Mouse (Mus musculus) forebrain, postnatal 0 days (tissue): Measurements from ENCODE around the gene Calhm2. TPM values are rescaled to one million over a fixed set of nuclear protein-coding genes. Genes with fewer than 3 reads are reported as not detected.
"Not testable (repeated sequence)": the region's sequence is repeated elsewhere in the genome, so short reads cannot be mapped to it uniquely, and the experiment has no call there.

ENCODE experiments used
- ATAC-seq: fragments of 200-750 bp; cut with Nextera tagmentation; 2 replicates; pipeline ENCODE4 v1.8.0; 2017; ENCODE audit warnings: mild to moderate bottlenecking, moderate library complexity
- DNase-seq: peaks from one replicate; pipeline ENCODE4 v3.0.0-alpha.2; 2015
- H3K27ac ChIP-seq: fragments of 300-500 bp; sonication (generic); 2 replicates; pipeline ENCODE4 v1.5.1; 2014; ENCODE audit warnings: low read depth, mild to moderate bottlenecking, antibody characterized with exemption, low read length, moderate library complexity, mixed read lengths
- H3K27me3 ChIP-seq: fragments of 300-500 bp; sonication (generic); 2 replicates; pipeline ENCODE4 v1.6.1; 2014; ENCODE audit warnings: mild to moderate bottlenecking, low read length, mixed read lengths; ENCODE audit not compliant: insufficient read depth
- H3K36me3 ChIP-seq: fragments of 300-500 bp; sonication (generic); 2 replicates; pipeline ENCODE4 v1.6.1; 2014; ENCODE audit warnings: mild to moderate bottlenecking, moderate library complexity; ENCODE audit not compliant: insufficient read depth
- H3K4me1 ChIP-seq: fragments of 300-500 bp; sonication (generic); 2 replicates; pipeline ENCODE4 v1.6.1; 2014; ENCODE audit warnings: antibody characterized with exemption; ENCODE audit not compliant: insufficient read depth
- H3K4me2 ChIP-seq: fragments of 300-500 bp; sonication (generic); 2 replicates; pipeline ENCODE4 v1.6.1; 2014; ENCODE audit warnings: low read depth, mild to moderate bottlenecking, moderate library complexity
- H3K4me3 ChIP-seq: fragments of 300-500 bp; sonication (generic); 2 replicates; pipeline ENCODE4 v1.5.1; 2014; ENCODE audit warnings: low read depth, low read length, mixed read lengths
- H3K9ac ChIP-seq: fragments of 300-500 bp; sonication (generic); 2 replicates; pipeline ENCODE4 v1.6.1; 2014; ENCODE audit warnings: mild to moderate bottlenecking
- H3K9me3 ChIP-seq: fragments of 300-500 bp; sonication (generic); 2 replicates; pipeline ENCODE4 v1.6.1; 2016; ENCODE audit warnings: low read length
- CTCF ChIP-seq: sonication (generic); IDR thresholded peaks from 2 replicates; pipeline ENCODE4 v1.5.1; 2016; ENCODE audit warnings: antibody characterized with exemption, control low read depth, low read depth
- WGBS: fragments of 180-500 bp; shearing (Covaris S2); extraction: QIAGEN DNeasy Blood & Tissue Kit; methylation state at CpG from one replicate; pipeline ENCODE4 v1.1.7; 2014; 5-methylcytosine and 5-hydroxymethylcytosine counted together
- polyA plus RNA-seq: library from polyadenylated mRNA; unstranded; fragments of >200 nt; fragmentation: Nextera tagmentation; extraction: Ambion mirVana; gene quantifications from 2 replicates; pipeline ENCODE4 v1.2.1, GENCODE M21; 2015
- total RNA-seq: library from RNA; depleted of rRNA; stranded (reverse); fragments of >200 nt; gene quantifications from 2 replicates; pipeline ENCODE4 v1.2.3, GENCODE M21; 2014

Calhm2 gene
- total and polyA plus RNA-seq, 2 experiments from 2014 or later = 0.80 to 2.9 TPM

DNA sequence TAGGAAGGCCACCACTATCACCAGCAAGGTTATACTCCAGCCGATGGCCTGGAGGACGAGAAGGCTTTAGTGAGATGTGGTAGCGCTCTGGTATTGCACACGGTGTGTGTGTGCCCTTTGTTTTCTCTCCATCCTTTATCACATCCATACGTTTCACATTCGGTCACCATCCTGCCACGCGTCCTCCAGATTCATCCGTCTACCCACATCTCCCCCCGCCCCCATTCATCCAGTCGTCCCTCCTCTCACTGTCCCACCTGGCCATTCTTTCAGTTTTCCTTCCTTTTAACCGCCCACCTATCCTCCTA lies 13.9 kb upstream of the Calhm2 start:
- no peak for DNase-seq
- H3K36me3 ChIP-seq = no peaks in the 10 kb centered on the region
- TF ChIP-seq CTCF = no peak
- H3K4me1 ChIP-seq = no peaks in the 10 kb centered on the region
- H3K27ac ChIP-seq = peak overlapping the region; percentile 2; the same call in 1 of the 2 replicates
- 59% methylated on average over 12 of the region's 12 CpGs for WGBS
- H3K27me3 ChIP-seq = no peaks in the 10 kb centered on the region
- 0 out of 2 replicates have a peak overlapping the region, but pooled peaks have one; percentile 43 for H3K9ac ChIP-seq
- ATAC-seq = peak; percentile 65
- H3K4me3 ChIP-seq = peak overlapping the region; percentile 30
- peak overlapping the region; percentile 53 for H3K4me2 ChIP-seq
- no peaks in the 10 kb centered on the region for H3K9me3 ChIP-seq

- peak; percentile 80 for DNase-seq
- H3K4me2 ChIP-seq = peak overlapping the region; percentile 53
- no peaks in the 10 kb centered on the region for H3K36me3 ChIP-seq
- peak overlapping the region; percentile 43 for H3K9ac ChIP-seq
- TF ChIP-seq CTCF = no peak
- no peaks in the 10 kb centered on the region for H3K9me3 ChIP-seq
- ATAC-seq = peak; percentile 92
- WGBS = 19% methylated on average over 32 of the region's 32 CpGs
- H3K27ac ChIP-seq = peak overlapping the region; percentile 21
- H3K4me1 ChIP-seq = no peaks in the 10 kb centered on the region
- H3K4me3 ChIP-seq = peak overlapping the region; percentile 30
- H3K27me3 ChIP-seq = no peaks in the 10 kb centered on the region
These were observed 13.4 kb upstream of the Calhm2 start for GRCm38 (mm10) chr19:47151332-47152061.

DNA sequence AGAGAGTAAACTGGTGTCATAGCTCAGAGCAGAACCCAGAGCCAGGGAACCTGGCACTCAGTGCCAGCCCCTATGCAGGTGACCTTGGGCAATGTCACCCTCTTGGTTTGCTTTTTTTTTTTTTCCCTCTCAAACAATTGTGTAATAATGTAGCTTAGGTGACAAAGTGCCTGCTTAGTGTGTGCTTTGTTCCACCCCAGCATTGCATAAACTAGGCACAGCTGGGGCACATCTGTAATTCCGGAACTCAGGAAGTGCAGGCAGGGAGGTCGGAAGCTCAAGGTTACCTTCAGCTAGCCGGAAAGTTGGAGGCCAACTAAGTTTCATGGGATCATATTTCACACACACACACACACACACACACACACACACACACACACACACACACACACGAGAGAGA lies 11.8 kb upstream of the Calhm2 start:
- Histone ChIP-seq H3K4me3 (no peak overlapping the region), H3K4me1 (no peaks in the 10 kb centered on the region), H3K36me3 (no peaks in the 10 kb centered on the region), H3K9me3 (no peaks in the 10 kb centered on the region), H3K4me2 (no peak overlapping the region), H3K27me3 (no peaks in the 10 kb centered on the region), H3K9ac (no peak overlapping the region), H3K27ac (no peak overlapping the region)
- TF ChIP-seq CTCF = no peak
- 76% methylated on average over 4 of the region's 4 CpGs for WGBS
- DNase-seq (no peak), ATAC-seq (no peak)

DNA sequence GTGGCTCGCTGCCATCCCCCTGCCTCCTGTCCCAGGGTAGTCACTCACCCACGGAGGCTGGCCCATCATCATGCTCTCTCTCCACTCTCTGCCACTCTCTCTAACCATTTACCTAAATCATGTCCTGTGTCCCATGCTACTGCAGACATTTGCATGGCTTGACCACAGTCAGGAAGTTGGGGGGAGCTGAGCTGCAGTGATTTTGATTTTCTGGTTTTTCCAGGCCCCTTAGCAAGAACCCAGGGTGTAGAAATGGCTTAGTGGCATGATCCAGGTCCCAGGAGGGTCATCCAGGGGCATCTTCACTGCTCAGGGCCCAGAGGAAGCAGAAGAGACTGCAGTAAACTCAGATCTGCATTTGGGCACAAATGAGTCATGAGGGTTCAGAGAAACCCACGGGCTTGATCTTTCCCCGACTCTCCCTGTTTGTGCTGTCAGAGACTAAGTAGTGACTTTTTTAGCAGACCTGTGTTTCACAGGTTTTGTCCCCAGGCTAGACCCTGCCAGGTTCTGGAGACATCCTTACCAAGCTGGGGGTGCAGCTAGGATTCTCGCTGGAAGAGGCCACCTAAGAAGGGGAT lies 10.3 kb upstream of the Calhm2 start:
- Histone ChIP-seq H3K9me3 (no peaks in the 10 kb centered on the region), H3K9ac (no peak overlapping the region), H3K27me3 (no peaks in the 10 kb centered on the region), H3K36me3 (no peaks in the 10 kb centered on the region), H3K27ac (no peak overlapping the region), H3K4me2 (no peak overlapping the region), H3K4me1 (no peaks in the 10 kb centered on the region), H3K4me3 (no peak overlapping the region)
- DNase-seq (no peak), ATAC-seq (no peak)
- 84% methylated on average over 5 of the region's 5 CpGs for WGBS
- no peak for TF ChIP-seq CTCF

- no peaks in the 10 kb centered on the region for H3K36me3 ChIP-seq
- WGBS = 90% methylated on average over 6 of the region's 6 CpGs
- no peak for TF ChIP-seq CTCF
- no peaks in the 10 kb centered on the region for H3K9me3 ChIP-seq
- no peak within 1 kb of the TSS for H3K9ac ChIP-seq
- H3K27me3 ChIP-seq = no peaks in the 10 kb centered on the region
- no peak within 1 kb of the TSS for H3K27ac ChIP-seq
- no peak within 1 kb of the TSS for H3K4me3 ChIP-seq
- H3K4me2 ChIP-seq = no peak within 1 kb of the TSS
- ATAC-seq (no peak), DNase-seq (no peak)
- no peaks in the 10 kb centered on the region for H3K4me1 ChIP-seq
These were observed 6.1 kb upstream of the Calhm2 start, which contains the start of gene Calhm1 for GRCm38 (mm10) chr19:47144154-47144553. Gene Calhm1, minus strand, starts transcription at chr19:47144254.

DNA sequence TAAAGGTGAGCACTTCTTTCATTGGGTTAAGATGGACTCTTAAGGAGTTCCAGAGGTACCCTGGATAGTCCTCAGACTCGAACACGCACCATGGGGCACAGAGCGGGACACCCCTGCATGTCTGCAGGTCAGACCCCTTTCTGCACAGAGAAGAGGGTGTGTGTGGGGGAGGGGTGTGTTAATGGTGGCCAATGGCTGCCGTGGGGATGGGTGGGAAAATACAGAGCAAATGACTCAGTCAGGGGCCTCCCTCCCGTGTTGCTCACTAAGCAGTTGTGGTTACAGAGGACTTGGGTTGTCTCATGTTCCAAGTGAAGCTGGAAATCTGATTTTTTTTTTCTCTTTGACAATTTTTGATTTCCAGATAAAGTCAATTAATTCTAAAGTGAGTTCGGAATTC lies 4.3 kb upstream of the Calhm2 start:
- DNase-seq = no peak
- no peak overlapping the region for H3K4me3 ChIP-seq
- no peak overlapping the region for H3K4me2 ChIP-seq
- no peaks in the 10 kb centered on the region for H3K27me3 ChIP-seq
- H3K9me3 ChIP-seq = no peaks in the 10 kb centered on the region
- H3K9ac ChIP-seq = no peak overlapping the region
- ATAC-seq = no peak
- no peaks in the 10 kb centered on the region for H3K36me3 ChIP-seq
- 84% methylated on average over 6 of the region's 6 CpGs for WGBS
- peaks cover 9% of the 10 kb centered on the region for H3K4me1 ChIP-seq
- no peak for TF ChIP-seq CTCF
- no peak overlapping the region for H3K27ac ChIP-seq

DNA sequence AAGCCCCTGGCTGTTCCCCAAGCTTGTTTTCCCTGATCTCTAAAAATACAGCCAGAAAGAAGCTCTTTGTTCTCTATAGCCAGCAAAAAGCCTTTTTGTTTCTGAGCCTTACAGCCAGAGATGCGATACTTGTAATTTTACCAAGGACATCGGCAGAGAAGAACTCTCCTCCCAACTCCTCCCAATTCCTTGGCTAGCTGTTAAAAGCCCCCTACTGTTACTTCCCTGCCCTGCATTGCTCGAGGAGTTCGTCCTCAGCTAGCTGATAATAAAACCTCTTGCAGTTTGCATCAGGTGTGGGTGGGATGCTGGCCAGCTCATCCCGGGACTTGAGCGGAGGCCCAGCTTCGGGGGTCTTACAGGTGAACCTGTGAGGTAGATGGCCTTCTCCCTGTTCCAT lies 1.5 kb upstream of the Calhm2 start:
- H3K9me3 ChIP-seq, H3K27me3 ChIP-seq, H3K4me3 ChIP-seq, DNase-seq, H3K36me3 ChIP-seq, H3K9ac ChIP-seq, H3K27ac ChIP-seq, ATAC-seq, H3K4me2 ChIP-seq: not testable (repeated sequence)
- WGBS = 31% methylated on average over 7 of the region's 7 CpGs
- peak; percentile 29; the same call in 1 of the 2 replicates for TF ChIP-seq CTCF
- peaks cover 15% of the 10 kb centered on the region for H3K4me1 ChIP-seq
